Mouse (Mus musculus): ENCODE data around the gene Slc7a7.

DNA sequence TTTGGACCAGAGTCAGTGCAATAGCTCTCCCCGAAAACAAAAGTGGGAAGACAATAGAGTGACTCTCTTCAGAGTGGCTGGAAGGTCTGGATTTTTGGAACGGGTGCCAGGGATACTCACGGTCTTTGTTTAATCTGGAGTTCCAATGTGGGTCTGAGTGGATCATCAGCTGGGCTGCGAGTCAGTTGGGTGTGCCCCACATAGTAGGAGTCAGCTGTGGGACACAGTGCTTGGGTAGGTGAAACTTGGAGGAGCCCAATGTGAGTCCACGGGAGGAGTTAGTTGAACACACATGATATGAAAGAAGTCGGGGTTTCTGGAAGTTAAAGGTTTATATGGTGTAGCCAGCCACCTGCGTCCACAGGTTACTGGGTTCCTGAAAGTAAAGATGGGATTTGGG, 76.7 kb downstream of the Slc7a7 start:
- no peak for TF ChIP-seq CTCF (IDR thresholded peaks at IDR 0.05; ENCODE audit: low read depth)
- no peak for TF ChIP-seq EP300 (IDR thresholded peaks at IDR 0.05; ENCODE audit: low read depth)

All from liver, embryonic 14.5 days (tissue).